Mouse (Mus musculus) frontal cortex, postnatal 25 days (tissue): Measurements from ENCODE around the gene Klhl29.

Source experiments
- DNase-seq, 2 experiments: peaks; one replicate each; pipeline ENCODE4 v3.0.0; 2022; ENCODE audit warnings: low spot score in 2 of 2

Klhl29 gene

GRCm38 (mm10) chr12:5187773-5188333 lies 187.6 kb downstream of the Klhl29 start:
- DNase-seq: no peak

GRCm38 (mm10) chr12:5186645-5187044 lies 188.8 kb downstream of the Klhl29 start:
- no peak for DNase-seq

GRCm38 (mm10) chr12:5185603-5186002 lies 189.9 kb downstream of the Klhl29 start:
- no peak for DNase-seq

GRCm38 (mm10) chr12:5182586-5182985 lies 192.9 kb downstream of the Klhl29 start:
- DNase-seq: no peak

- DNase-seq: no peak
Observed at GRCm38 (mm10) chr12:5182165-5182564, 193.3 kb downstream of the Klhl29 start.

- no peak for DNase-seq
Observed at GRCm38 (mm10) chr12:5176716-5177341, 198.7 kb downstream of the Klhl29 start.

- no peak for DNase-seq
Observed at GRCm38 (mm10) chr12:5166141-5166540, 209.3 kb downstream of the Klhl29 start.

- DNase-seq: no peak
Observed at GRCm38 (mm10) chr12:5165411-5165810, 210.1 kb downstream of the Klhl29 start.

- DNase-seq: no peak
Observed at GRCm38 (mm10) chr12:5162672-5163071, 212.8 kb downstream of the Klhl29 start.

GRCm38 (mm10) chr12:5161631-5162030 lies 213.9 kb downstream of the Klhl29 start:
- no peak for DNase-seq

GRCm38 (mm10) chr12:5157931-5158481 lies 217.5 kb downstream of the Klhl29 start:
- no peak for DNase-seq

GRCm38 (mm10) chr12:5157021-5157681 lies 218.3 kb downstream of the Klhl29 start:
- DNase-seq: peak; percentile 29 to 51

- no peak for DNase-seq
Observed at GRCm38 (mm10) chr12:5155177-5155576, 220.3 kb downstream of the Klhl29 start.

GRCm38 (mm10) chr12:5151859-5152258 lies 223.6 kb downstream of the Klhl29 start:
- no peak for DNase-seq

GRCm38 (mm10) chr12:5147346-5148035 lies 228.0 kb downstream of the Klhl29 start:
- DNase-seq: no peak

GRCm38 (mm10) chr12:5143903-5144781 lies 231.3 kb downstream of the Klhl29 start:
- DNase-seq: no peak

GRCm38 (mm10) chr12:5143224-5143623 lies 232.3 kb downstream of the Klhl29 start:
- DNase-seq: no peak

- peak; percentile 87 to 93 for DNase-seq
Observed at GRCm38 (mm10) chr12:5142776-5143175, 232.7 kb downstream of the Klhl29 start.

- no peak for DNase-seq
Observed at GRCm38 (mm10) chr12:5141040-5141439, 234.4 kb downstream of the Klhl29 start.

- no peak for DNase-seq
Observed at GRCm38 (mm10) chr12:5139302-5139701, 236.2 kb downstream of the Klhl29 start.

- DNase-seq: peak in 1 of 2 experiments; percentile 58
Observed at GRCm38 (mm10) chr12:5136300-5136699, 239.2 kb downstream of the Klhl29 start.
